Mouse (Mus musculus) heart, embryonic 13.5 days (tissue): ENCODE data around the gene Gm16405. TPM values are rescaled to one million over a fixed set of nuclear protein-coding genes. Genes with fewer than 3 reads are reported as not detected.
"Not testable (repeated sequence)": the region's sequence is repeated elsewhere in the genome, so short reads cannot be mapped to it uniquely, and the experiment has no call there.

Experiments
- ATAC-seq: fragments of 200-750 bp; cut with Nextera tagmentation; 2 replicates; pipeline ENCODE4 v1.8.0; 2017; ENCODE audit warnings: moderate TSS enrichment; ENCODE audit not compliant: insufficient number of reproducible peaks, low FRiP score, low TSS enrichment; ENCODE audit errors: extremely low read depth
- H3K27ac ChIP-seq: fragments of 300-500 bp; sonication (generic); replicated peaks from 2 replicates; pipeline ENCODE4 v1.5.1; 2015; ENCODE audit warnings: moderate library complexity, mild to moderate bottlenecking, inconsistent platforms
- H3K27me3 ChIP-seq: fragments of 300-500 bp; sonication (generic); replicated peaks from 2 replicates; pipeline ENCODE4 v1.6.1; 2015; ENCODE audit warnings: mild to moderate bottlenecking, inconsistent platforms
- H3K36me3 ChIP-seq: fragments of 300-500 bp; sonication (generic); 2 replicates; pipeline ENCODE4 v1.6.1; 2015; ENCODE audit warnings: mild to moderate bottlenecking, inconsistent platforms
- H3K4me1 ChIP-seq: fragments of 300-500 bp; sonication (generic); 2 replicates; pipeline ENCODE4 v1.6.1; 2015; ENCODE audit warnings: inconsistent platforms
- H3K4me2 ChIP-seq: fragments of 300-500 bp; sonication (generic); 2 replicates; pipeline ENCODE4 v1.6.1; 2015; ENCODE audit warnings: inconsistent platforms, mild to moderate bottlenecking, moderate library complexity
- H3K4me3 ChIP-seq: fragments of 300-500 bp; sonication (generic); 2 replicates; pipeline ENCODE4 v1.5.1; 2015; ENCODE audit warnings: moderate library complexity, mild to moderate bottlenecking, inconsistent platforms
- H3K9ac ChIP-seq: fragments of 300-500 bp; sonication (generic); 2 replicates; pipeline ENCODE4 v1.6.1; 2015; ENCODE audit warnings: inconsistent platforms, mild to moderate bottlenecking, moderate library complexity
- H3K9me3 ChIP-seq: fragments of 300-500 bp; sonication (generic); 2 replicates; pipeline ENCODE4 v1.6.1; 2016; ENCODE audit warnings: inconsistent platforms
- WGBS: fragments of 180-500 bp; shearing (Covaris S2); methylation state at CpG from one replicate; pipeline ENCODE4 v1.1.7; 2015; ENCODE audit warnings: mixed read lengths; 5-methylcytosine and 5-hydroxymethylcytosine counted together
- polyA plus RNA-seq: library from polyadenylated mRNA; unstranded; fragments of >200 nt; fragmentation: Nextera tagmentation; extraction: Ambion mirVana; gene quantifications from 2 replicates; pipeline ENCODE4 v1.2.1, GENCODE M21; 2015

Gm16405 gene
- polyA plus RNA-seq, result not detected in 2 replicates

DNA sequence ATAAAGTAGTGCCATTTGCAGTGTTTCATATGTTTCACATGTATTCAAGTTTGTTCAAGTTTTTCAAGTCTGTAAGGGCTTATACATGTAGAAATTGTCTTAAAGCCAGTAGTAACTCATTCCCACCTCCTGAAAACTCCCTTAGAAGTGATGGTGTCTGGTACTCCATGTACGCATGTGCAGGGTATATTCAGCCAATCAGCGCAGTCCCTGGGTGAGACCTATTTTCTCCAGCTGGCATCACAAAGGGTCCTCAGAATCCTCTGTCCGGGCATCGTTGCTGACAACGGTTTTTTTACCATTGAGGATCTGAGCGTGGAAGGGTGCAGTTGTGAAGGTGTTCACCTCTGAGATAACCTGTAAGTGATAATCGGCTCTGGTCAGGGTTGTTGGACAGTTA is at the start of gene Gm16405:
Gm16405 (plus strand) TSS at position 301 of the 400 bp plus-strand sequence.
- not testable (repeated sequence) for H3K4me3 ChIP-seq, H3K4me2 ChIP-seq, H3K9me3 ChIP-seq, H3K27me3 ChIP-seq, H3K9ac ChIP-seq, H3K27ac ChIP-seq, H3K36me3 ChIP-seq, ATAC-seq, H3K4me1 ChIP-seq
- WGBS, result no CpG with 5 or more reads among the region's 7 CpGs

Other genes with a start within 250 kb of the Gm16405 start
- not detected in 2 replicates for gene Gm16430, start 91.0 kb downstream of the Gm16405 start, polyA plus RNA-seq